Mouse (Mus musculus) CH12.LX (cell line): ENCODE data around the gene Tppp. TPM values are rescaled to one million over a fixed set of nuclear protein-coding genes. Genes with fewer than 3 reads are reported as not detected.
"Not testable (repeated sequence)": the region's sequence is repeated elsewhere in the genome, so short reads cannot be mapped to it uniquely, and the experiment has no call there.

Source experiments
- DNase-seq: peaks from one replicate; pipeline ENCODE4 v3.0.0-alpha.2; 2013; ENCODE audit errors: extremely low read depth
- H3K27ac ChIP-seq: 2 replicates; pipeline ENCODE4 v1.5.1; 2012; ENCODE audit warnings: low read depth, mild to moderate bottlenecking, control low read depth, moderate library complexity; ENCODE audit not compliant: insufficient read depth
- H3K27me3 ChIP-seq: replicated peaks from 2 replicates; pipeline ENCODE3; 2012; ENCODE audit warnings: inconsistent platforms
- H3K36me3 ChIP-seq, 2 experiments: replicated peaks in 1 of 2; 2 replicates each; pipeline versions ENCODE3 to v1.6.1; 2012; ENCODE audit warnings: inconsistent platforms in 1 of 2, low read length in 1 of 2, mild to moderate bottlenecking in 1 of 2, mixed read lengths in 1 of 2, moderate library complexity in 1 of 2; ENCODE audit not compliant: control insufficient read depth in 1 of 2, insufficient read depth in 1 of 2
- H3K4me1 ChIP-seq, 2 experiments: 2 replicates each; pipeline ENCODE4 v1.6.1; 2012; ENCODE audit warnings: inconsistent platforms in 1 of 2, moderate library complexity in 1 of 2; ENCODE audit not compliant: insufficient read depth in 2 of 2, control insufficient read depth in 1 of 2
- H3K4me2 ChIP-seq: 2 replicates; pipeline ENCODE4 v1.6.1; 2012; ENCODE audit warnings: low read depth, mild to moderate bottlenecking, control low read depth; ENCODE audit not compliant: poor library complexity, insufficient read depth, severe bottlenecking
- H3K4me3 ChIP-seq, 3 experiments: fragments of 150-350 bp in 1 of 3; sonication (generic) in 1 of 3; replicated peaks in 1 of 3; 2 replicates each; pipeline versions ENCODE3 to v1.5.1; 2011 to 2012; ENCODE audit warnings: low read depth in 2 of 3, low read length in 2 of 3, mild to moderate bottlenecking in 2 of 3, moderate library complexity in 2 of 3, control low read depth in 1 of 3, improper control_type of control experiment in 1 of 3, inconsistent platforms in 1 of 3, mixed read lengths in 1 of 3; ENCODE audit not compliant: poor library complexity in 1 of 3
- H3K79me2 ChIP-seq: replicated peaks from 2 replicates; pipeline ENCODE4 v1.6.1; 2012; ENCODE audit warnings: mild to moderate bottlenecking, moderate library complexity; ENCODE audit not compliant: control insufficient read depth, poor library complexity, insufficient read depth, severe bottlenecking; ENCODE audit errors: extremely low read depth
- H3K9ac ChIP-seq: 2 replicates; pipeline ENCODE4 v1.6.1; 2012; ENCODE audit warnings: low read depth, mild to moderate bottlenecking, control low read depth, moderate library complexity; ENCODE audit not compliant: insufficient read depth
- H3K9me3 ChIP-seq: replicated peaks from 2 replicates; pipeline ENCODE3; 2012; ENCODE audit warnings: low read length, inconsistent platforms, mixed read lengths
- BHLHE40 ChIP-seq: IDR thresholded peaks from 2 replicates; pipeline ENCODE4 v1.6.1; 2011; ENCODE audit warnings: mild to moderate bottlenecking, low read depth, low read length, improper control_type of control experiment
- CHD2 ChIP-seq: IDR thresholded peaks from 2 replicates; pipeline ENCODE4 v1.6.1; 2011; ENCODE audit warnings: low read length, improper control_type of control experiment
- E2F4 ChIP-seq: IDR thresholded peaks from 2 replicates; pipeline ENCODE4 v1.6.1; 2011; ENCODE audit warnings: low read depth, low read length, improper control_type of control experiment; ENCODE audit not compliant: insufficient replicate concordance
- ETS1 ChIP-seq: conservative IDR thresholded peaks from 2 replicates; pipeline ENCODE4 v1.6.1; 2012; ENCODE audit warnings: low read depth, mild to moderate bottlenecking, inconsistent platforms, low read length, improper control_type of control experiment, moderate library complexity
- GABPA ChIP-seq: IDR thresholded peaks from 2 replicates; pipeline ENCODE4 v1.6.1; 2012; ENCODE audit warnings: low read depth, low read length, improper control_type of control experiment, inconsistent platforms; ENCODE audit not compliant: insufficient replicate concordance
- HCFC1 ChIP-seq: IDR thresholded peaks from 2 replicates; pipeline ENCODE4 v1.6.1; 2012; ENCODE audit warnings: low read depth, mild to moderate bottlenecking, inconsistent platforms, low read length, improper control_type of control experiment
- JUN ChIP-seq: IDR thresholded peaks from 2 replicates; pipeline ENCODE4 v1.6.1; 2011; ENCODE audit warnings: low read depth, mild to moderate bottlenecking, low read length, improper control_type of control experiment, moderate library complexity; ENCODE audit not compliant: insufficient read depth
- MAZ ChIP-seq: IDR thresholded peaks from 2 replicates; pipeline ENCODE4 v1.6.1; 2012; ENCODE audit warnings: low read depth, mild to moderate bottlenecking, inconsistent platforms, low read length, improper control_type of control experiment, moderate library complexity
- MXI1 ChIP-seq: IDR thresholded peaks from 2 replicates; pipeline ENCODE4 v1.6.1; 2011; ENCODE audit warnings: mild to moderate bottlenecking, low read depth, low read length, improper control_type of control experiment
- MYC ChIP-seq: IDR thresholded peaks from 2 replicates; pipeline ENCODE4 v1.6.1; 2011; ENCODE audit warnings: low read depth, mild to moderate bottlenecking, improper control_type of control experiment, low read length
- PAX5 ChIP-seq: IDR thresholded peaks from 2 replicates; pipeline ENCODE4 v1.6.1; 2012; ENCODE audit warnings: low read length, inconsistent platforms, mixed read lengths
- POLR2A ChIP-seq: IDR thresholded peaks from 2 replicates; pipeline ENCODE4 v1.6.1; 2011; ENCODE audit warnings: low read depth, mild to moderate bottlenecking, improper control_type of control experiment, low read length
- POLR2AphosphoS2 ChIP-seq: IDR thresholded peaks from 2 replicates; pipeline ENCODE4 v1.6.1; 2011; ENCODE audit warnings: low read depth, low read length, improper control_type of control experiment
- RCOR1 ChIP-seq: conservative IDR thresholded peaks from 2 replicates; pipeline ENCODE4 v1.6.1; 2012; ENCODE audit warnings: low read depth, mild to moderate bottlenecking, inconsistent platforms, low read length, improper control_type of control experiment
- TCF12 ChIP-seq: IDR thresholded peaks from 2 replicates; pipeline ENCODE4 v1.6.1; 2014; ENCODE audit warnings: low read depth, mild to moderate bottlenecking, inconsistent platforms, low read length, improper control_type of control experiment
- USF2 ChIP-seq: conservative IDR thresholded peaks from 2 replicates; pipeline ENCODE4 v1.6.1; 2011; ENCODE audit warnings: low read depth, low read length, improper control_type of control experiment
- ZC3H11A ChIP-seq: IDR thresholded peaks from 2 replicates; pipeline ENCODE4 v1.6.1; 2012; ENCODE audit warnings: low read depth, mild to moderate bottlenecking, inconsistent platforms, low read length, improper control_type of control experiment
- ZKSCAN1 ChIP-seq: IDR thresholded peaks from 2 replicates; pipeline ENCODE4 v1.6.1; 2012; ENCODE audit warnings: low read depth, inconsistent platforms, low read length, improper control_type of control experiment, borderline replicate concordance
- ZMIZ1 ChIP-seq: IDR thresholded peaks from 2 replicates; pipeline ENCODE4 v1.6.1; 2012; ENCODE audit warnings: low read depth, mild to moderate bottlenecking, inconsistent platforms, low read length, improper control_type of control experiment
- ZNF384 ChIP-seq: IDR thresholded peaks from 2 replicates; pipeline ENCODE4 v1.6.1; 2012; ENCODE audit warnings: low read depth, low read length, improper control_type of control experiment, inconsistent platforms
- dilution Hi-C: fragments of 300-500 bp; cut with MboI; formaldehyde crosslinking; loops from 2 replicates; pipeline ENCODE4 v1.14.3; 2020; ENCODE audit warnings: low sequenced_read_pairs; ENCODE audit not compliant: extremely low pct_unique_long_range_greater_than_20kb, extremely low pct_ligation_motif_present
- in situ Hi-C: fragments of 300-500 bp; cut with MboI; formaldehyde crosslinking; loops from 3 replicates; pipeline ENCODE4 v1.14.3; 2019; ENCODE audit warnings: low sequenced_read_pairs, low pct_ligation_motif_present, low pct_unique_long_range_greater_than_20kb, mixed read lengths
- polyA plus RNA-seq: library from polyadenylated mRNA; unstranded; fragments of >175 nt; gene quantifications from 2 replicates; pipeline ENCODE4 v1.2.1, GENCODE M21; 2012; ENCODE audit warnings: low read depth; ENCODE audit not compliant: insufficient read length
- total RNA-seq, 2 experiments: library from RNA; depleted of rRNA; stranded (reverse); fragments of 300-350 nt in 1 of 2; fragments of >200 nt in 1 of 2; gene quantifications; 2 replicates each; pipeline ENCODE4 v1.2.3; 2012 to 2014

Tppp gene
- total and polyA plus RNA-seq, 3 experiments, result 0.05 to 0.08 TPM; not detected in 1

- TF ChIP-seq POLR2A (no peak), POLR2AphosphoS2 (no peak), CHD2 (no peak), GABPA (no peak), MXI1 (no peak), ZC3H11A (no peak), BHLHE40 (no peak), PAX5 (no peak), ZMIZ1 (no peak), TCF12 (no peak), MAZ (no peak), RCOR1 (no peak), HCFC1 (no peak), MYC (no peak), E2F4 (no peak), ZKSCAN1 (no peak), JUN (no peak), USF2 (no peak), ETS1 (no peak), ZNF384 (no peak)
- Histone ChIP-seq H3K27me3 (peaks cover 13% of the 10 kb centered on the region), H3K27ac (no peak overlapping the region), H3K9ac (no peak overlapping the region), H3K4me3 (no peak overlapping the region), H3K9me3 (no peaks in the 10 kb centered on the region), H3K36me3 (no peaks in the 10 kb centered on the region), H3K79me2 (no peaks in the 10 kb centered on the region), H3K4me1 (no peaks in the 10 kb centered on the region), H3K4me2 (no peak overlapping the region)
- dilution Hi-C loops (no loop called here), in situ Hi-C loops (no loop called here)
- no peak for DNase-seq
These were observed 57.4 kb downstream of the Tppp start for GRCm38 (mm10) chr13:74066576-74066975.

- H3K79me2 ChIP-seq, H3K4me3 ChIP-seq, H3K9me3 ChIP-seq, H3K27ac ChIP-seq, H3K4me1 ChIP-seq, H3K4me2 ChIP-seq, H3K9ac ChIP-seq, H3K36me3 ChIP-seq, DNase-seq, dilution Hi-C loops, in situ Hi-C loops: not testable (repeated sequence)
- peaks cover 42% of the 10 kb centered on the region for H3K27me3 ChIP-seq
These were observed 62.0 kb downstream of the Tppp start for GRCm38 (mm10) chr13:74071244-74071643.
